Mouse (Mus musculus) bone marrow macrophage, adult 2 months (primary cell): ENCODE data around the gene 2010300C02Rik.

Experiments
- CTCF ChIP-seq: IDR thresholded peaks from 2 replicates; pipeline ENCODE4 v1.5.1; 2012; ENCODE audit warnings: low read depth, mild to moderate bottlenecking, low read length, moderate library complexity
- POLR2A ChIP-seq: IDR thresholded peaks from 2 replicates; pipeline ENCODE4 v1.6.1; 2012; ENCODE audit warnings: mild to moderate bottlenecking, low read depth, low read length, borderline replicate concordance

- TF ChIP-seq CTCF, result no peak
- TF ChIP-seq POLR2A, result no peak
Observed at GRCm38 (mm10) chr1:37721092-37721491, 1.2 kb upstream of the 2010300C02Rik start.
